Mouse (Mus musculus) heart, postnatal 0 days (tissue): ENCODE data around the gene Zfp609. TPM values are rescaled to one million over a fixed set of nuclear protein-coding genes. Genes with fewer than 3 reads are reported as not detected.
A peak's percentile ranks its signal among the peaks of the same experiment; 100 is the strongest.
"Not testable (repeated sequence)": the region's sequence is repeated elsewhere in the genome, so short reads cannot be mapped to it uniquely, and the experiment has no call there.

Source experiments
- ATAC-seq: fragments of 200-750 bp; cut with Nextera tagmentation; 2 replicates; pipeline ENCODE4 v1.8.0; 2017; ENCODE audit warnings: low read depth, moderate number of reproducible peaks, moderate library complexity; ENCODE audit not compliant: insufficient read depth
- DNase-seq: peaks from one replicate; pipeline ENCODE4 v3.0.0-alpha.2; 2016; ENCODE audit warnings: low spot score
- H3K27ac ChIP-seq: fragments of 300-500 bp; sonication (generic); 2 replicates; pipeline ENCODE4 v1.5.1; 2014; ENCODE audit warnings: low read depth, mild to moderate bottlenecking
- H3K27me3 ChIP-seq: fragments of 300-500 bp; sonication (generic); 2 replicates; pipeline ENCODE4 v1.6.1; 2014; ENCODE audit warnings: low read length, mixed read lengths; ENCODE audit not compliant: control insufficient read depth, insufficient read depth
- H3K36me3 ChIP-seq: fragments of 300-500 bp; sonication (generic); replicated peaks from 2 replicates; pipeline ENCODE4 v1.6.1; 2014; ENCODE audit warnings: low read length, mixed read lengths; ENCODE audit not compliant: control insufficient read depth, insufficient read depth
- H3K4me1 ChIP-seq: fragments of 300-500 bp; sonication (generic); 2 replicates; pipeline ENCODE4 v1.6.1; 2014; ENCODE audit warnings: antibody characterized with exemption; ENCODE audit not compliant: control insufficient read depth, insufficient read depth
- H3K4me2 ChIP-seq: fragments of 300-500 bp; sonication (generic); 2 replicates; pipeline ENCODE4 v1.6.1; 2014; ENCODE audit warnings: low read depth, mild to moderate bottlenecking, low read length, moderate library complexity
- H3K4me3 ChIP-seq: fragments of 300-500 bp; sonication (generic); 2 replicates; pipeline ENCODE4 v1.5.1; 2014; ENCODE audit warnings: low read depth, low read length
- H3K9ac ChIP-seq: fragments of 300-500 bp; sonication (generic); replicated peaks from 2 replicates; pipeline ENCODE4 v1.6.1; 2014; ENCODE audit warnings: low read depth, low read length, mixed read lengths
- H3K9me3 ChIP-seq: fragments of 300-500 bp; sonication (generic); replicated peaks from 2 replicates; pipeline ENCODE4 v1.6.1; 2016; ENCODE audit warnings: low read length; ENCODE audit not compliant: control insufficient read depth
- CTCF ChIP-seq: IDR thresholded peaks from 2 replicates; pipeline ENCODE4 v1.5.1; 2016; ENCODE audit warnings: antibody characterized with exemption, control low read depth, low read depth
- EP300 ChIP-seq: IDR thresholded peaks from 2 replicates; pipeline ENCODE4 v1.6.1; 2016; ENCODE audit warnings: antibody characterized with exemption, low read depth
- WGBS: fragments of 180-500 bp; shearing (Covaris S2); extraction: QIAGEN DNeasy Blood & Tissue Kit; methylation state at CpG from one replicate; pipeline ENCODE4 v1.1.7; 2014; 5-methylcytosine and 5-hydroxymethylcytosine counted together
- polyA plus RNA-seq: library from polyadenylated mRNA; unstranded; fragments of >200 nt; fragmentation: Nextera tagmentation; extraction: Ambion mirVana; gene quantifications from 2 replicates; pipeline ENCODE4 v1.2.1, GENCODE M21; 2015
- total RNA-seq: library from RNA; depleted of rRNA; stranded (reverse); fragments of >200 nt; gene quantifications from 2 replicates; pipeline ENCODE4 v1.2.3, GENCODE M21; 2014; ENCODE audit warnings: low replicate concordance

Gene Zfp609
- total and polyA plus RNA-seq, 2 experiments from 2014 or later = 2.9 to 7.6 TPM

- no peaks in the 10 kb centered on the region for H3K4me1 ChIP-seq
- H3K27me3 ChIP-seq = no peaks in the 10 kb centered on the region
- H3K4me3 ChIP-seq = no peak overlapping the region
- 41% methylated on average over 5 of the region's 5 CpGs for WGBS
- no peak for DNase-seq
- no peaks in the 10 kb centered on the region for H3K9me3 ChIP-seq
- no peak overlapping the region; the same call in 1 of the 2 replicates for H3K9ac ChIP-seq
- no peak overlapping the region for H3K27ac ChIP-seq
- TF ChIP-seq CTCF = peak; percentile 72
- no peak for TF ChIP-seq EP300
- no peak overlapping the region for H3K4me2 ChIP-seq
- no peaks in the 10 kb centered on the region for H3K36me3 ChIP-seq
- peak; percentile 66; the same call in 1 of the 2 replicates for ATAC-seq
These were observed 166.3 kb downstream of the Zfp609 start for GRCm38 (mm10) chr9:65661029-65661428.

GRCm38 (mm10) chr9:65657218-65657617, 170.1 kb downstream of the Zfp609 start:
- 72% methylated on average over 3 of the region's 3 CpGs for WGBS
- Histone ChIP-seq H3K4me3 (no peak overlapping the region), H3K4me1 (peaks cover 4% of the 10 kb centered on the region; the same call in 1 of the 2 replicates), H3K9me3 (no peaks in the 10 kb centered on the region), H3K9ac (no peak overlapping the region), H3K27me3 (no peaks in the 10 kb centered on the region), H3K36me3 (no peaks in the 10 kb centered on the region), H3K27ac (no peak overlapping the region), H3K4me2 (no peak overlapping the region)
- ATAC-seq (no peak), DNase-seq (no peak)
- TF ChIP-seq EP300 (no peak), CTCF (no peak)

GRCm38 (mm10) chr9:65655540-65655939, 171.8 kb downstream of the Zfp609 start:
- TF ChIP-seq EP300 (no peak), CTCF (no peak)
- Histone ChIP-seq H3K27me3 (no peaks in the 10 kb centered on the region), H3K4me2 (no peak overlapping the region), H3K4me3 (no peak overlapping the region), H3K4me1 (peaks cover 6% of the 10 kb centered on the region), H3K9ac (no peak overlapping the region), H3K9me3 (no peaks in the 10 kb centered on the region), H3K27ac (no peak overlapping the region), H3K36me3 (0 out of 2 replicates have a peak, but pooled peaks cover 3% of the 10 kb centered on the region)
- ATAC-seq (no peak), DNase-seq (no peak)
- 67% methylated on average over 8 of the region's 8 CpGs for WGBS

GRCm38 (mm10) chr9:65654700-65655237, 172.6 kb downstream of the Zfp609 start:
- WGBS = 64% methylated on average over 3 of the region's 3 CpGs
- no peak for DNase-seq
- ATAC-seq = no peak

GRCm38 (mm10) chr9:65653741-65654140, 173.6 kb downstream of the Zfp609 start:
- no peak overlapping the region for H3K4me3 ChIP-seq
- H3K27me3 ChIP-seq = no peaks in the 10 kb centered on the region
- TF ChIP-seq CTCF (no peak), EP300 (no peak)
- ATAC-seq (no peak), DNase-seq (no peak)
- H3K9me3 ChIP-seq = no peaks in the 10 kb centered on the region
- no peak overlapping the region for H3K9ac ChIP-seq
- 0 out of 2 replicates have a peak, but pooled peaks cover 3% of the 10 kb centered on the region for H3K36me3 ChIP-seq
- no peak overlapping the region for H3K27ac ChIP-seq
- H3K4me1 ChIP-seq = peaks cover 22% of the 10 kb centered on the region
- H3K4me2 ChIP-seq = no peak overlapping the region
- WGBS = 94% methylated on average over 4 of the region's 4 CpGs

More at GRCm38 (mm10) chr9:65654700-65655237, 172.6 kb downstream of the Zfp609 start:
- Histone ChIP-seq H3K4me2 (no peak overlapping the region), H3K9me3 (no peaks in the 10 kb centered on the region), H3K27me3 (no peaks in the 10 kb centered on the region), H3K4me1 (peaks cover 13% of the 10 kb centered on the region), H3K9ac (no peak overlapping the region), H3K27ac (no peak overlapping the region), H3K4me3 (no peak overlapping the region), H3K36me3 (0 out of 2 replicates have a peak, but pooled peaks cover 3% of the 10 kb centered on the region)
- no peak for TF ChIP-seq EP300
- TF ChIP-seq CTCF = no peak

GRCm38 (mm10) chr9:65651957-65652356, 175.4 kb downstream of the Zfp609 start:
- not testable (repeated sequence) for H3K9me3 ChIP-seq

More at GRCm38 (mm10) chr9:65651957-65652356, 175.4 kb downstream of the Zfp609 start:
- H3K9ac ChIP-seq, H3K4me3 ChIP-seq, ATAC-seq, H3K4me2 ChIP-seq, H3K27me3 ChIP-seq, H3K27ac ChIP-seq, H3K36me3 ChIP-seq, DNase-seq: not testable (repeated sequence)
- H3K4me1 ChIP-seq = peaks cover 31% of the 10 kb centered on the region
- TF ChIP-seq CTCF = peak; percentile 24; the same call in 1 of the 2 replicates
- 89% methylated on average over 1 of the region's 1 CpGs for WGBS
